8 mouse cellular contexts compared by ENCODE assay signal in genomic region chr19:21779106-21779505, GRCm38 (mm10). TPM values are rescaled to one million over a fixed set of nuclear protein-coding genes. Genes with fewer than 3 reads are reported as not detected.
A peak's percentile ranks its signal among the peaks of the same experiment; 100 is the strongest.
DNase-seq lines count a peak whose midpoint lies in the region; ATAC-seq lines count a peak whose summit lies in the region.

No protein-coding gene starts in this region.

- H3K27me3 ChIP-seq in heart, embryonic 10.5 days (ENCODE audit: insufficient read depth, poor library complexity, severe bottlenecking): no peaks in the 10 kb centered on the region
- H3K27me3 ChIP-seq in heart, embryonic 13.5 days (replicated peaks): no peaks in the 10 kb centered on the region; the same call in 1 of the 2 replicates

- peaks cover 50% of the 10 kb centered on the region for H3K79me2 ChIP-seq in macrophage (ENCODE audit: inconsistent target)

- H3K27ac ChIP-seq in heart, embryonic 10.5 days: peak overlapping the region; percentile 97
- peak overlapping the region; percentile 96 for H3K27ac ChIP-seq in heart, embryonic 13.5 days (replicated peaks)
- H3K27ac ChIP-seq in macrophage: no peak overlapping the region

- 0% methylated on average over 11 of the region's 11 CpGs for WGBS in heart, embryonic 10.5 days
- WGBS in heart, embryonic 13.5 days: 2% methylated on average over 11 of the region's 11 CpGs
- WGBS in macrophage (ENCODE audit: missing documents): 3% methylated on average over 11 of the region's 11 CpGs

- 0 out of 2 replicates have a peak, but pooled peaks cover 3% of the 10 kb centered on the region for H3K36me3 ChIP-seq in heart, embryonic 10.5 days
- H3K36me3 ChIP-seq in heart, embryonic 13.5 days: 0 out of 2 replicates have a peak, but pooled peaks cover 4% of the 10 kb centered on the region
- H3K36me3 ChIP-seq in macrophage (ENCODE audit: inconsistent target): no peaks in the 10 kb centered on the region

- H3K9ac ChIP-seq in heart, embryonic 13.5 days: peak overlapping the region; percentile 91

- peaks cover 50% of the 10 kb centered on the region for H3K4me1 ChIP-seq in heart, embryonic 10.5 days
- peaks cover 71% of the 10 kb centered on the region for H3K4me1 ChIP-seq in heart, embryonic 13.5 days

- H3K4me2 ChIP-seq in heart, embryonic 13.5 days: peak overlapping the region; percentile 80

- H3K9me3 ChIP-seq in heart, embryonic 10.5 days: no peaks in the 10 kb centered on the region
- no peaks in the 10 kb centered on the region for H3K9me3 ChIP-seq in heart, embryonic 13.5 days

- no peak for DNase-seq in heart, embryonic 10.5 days (ENCODE audit: low spot score)
- DNase-seq in heart, adult 9 months (ENCODE audit: low spot score in 2 of 2): no peak
- DNase-seq in NIH3T3 (ENCODE audit: low read depth): peak; percentile 54
- DNase-seq in ovary, postnatal 10 days (ENCODE audit: low spot score): no peak
- no peak for DNase-seq in thymus, postnatal 36 days
- DNase-seq in adrenal gland, adult 18-20 months (ENCODE audit: low spot score in 2 of 2): no peak

- peak overlapping the region; percentile 95 for H3K4me3 ChIP-seq in heart, embryonic 10.5 days
- peak overlapping the region; percentile 97 for H3K4me3 ChIP-seq in heart, embryonic 13.5 days
- H3K4me3 ChIP-seq in macrophage (ENCODE audit: inconsistent target): peak overlapping the region; percentile 65

- ATAC-seq in heart, embryonic 13.5 days (ENCODE audit: extremely low read depth, insufficient number of reproducible peaks, low FRiP score, low TSS enrichment): no peak

RNA-seq across cellular contexts. Expression of gene Cemip2, which starts 1.0 kb away (rescaled TPM):
- 63.1 and 110 TPM in 2 replicates for polyA plus RNA-seq in heart, embryonic 10.5 days (2016; fragmentation: Nextera tagmentation; extraction: Ambion mirVana)
- 55.2 and 58.9 TPM in 2 replicates for polyA plus RNA-seq in heart, embryonic 13.5 days (2015; fragmentation: Nextera tagmentation; extraction: Ambion mirVana)
- total RNA-seq in macrophage (2018; cell fraction: chromatin; rRNA removed): 100 to 1,000 TPM in 3 of 26 experiments, 10 to 100 TPM in 23; 37.8 to 540 (median 52.2) TPM
- total RNA-seq in macrophage (2018; cell fraction: cytosol; rRNA removed): 10 to 100 TPM in 24 of 26 experiments, 1 to 10 TPM in 2; 8.0 to 55.8 (median 15.1) TPM
- 100 to 1,000 TPM in 2 of 26 experiments, 10 to 100 TPM in 24; 33.4 to 439 (median 45.1) TPM for total RNA-seq in macrophage (2018; cell fraction: nucleus; rRNA removed)
- polyA plus RNA-seq in macrophage (2018): 6.8 to 11.2 TPM (median 10.2 TPM) in 3 replicates
- total RNA-seq in adrenal gland, adult 18-20 months (2021): 10 to 100 TPM; 12.7 to 15.6 TPM
